Mouse (Mus musculus) stomach, embryonic 16.5 days (tissue): ENCODE results near the gene Rps13. TPM values are rescaled to one million over a fixed set of nuclear protein-coding genes. Genes with fewer than 3 reads are reported as not detected.

ENCODE experiments used
- ATAC-seq: fragments of 200-750 bp; cut with Nextera tagmentation; 2 replicates; pipeline ENCODE4 v1.8.0; 2017; ENCODE audit warnings: moderate number of reproducible peaks, moderate TSS enrichment; ENCODE audit not compliant: insufficient read depth, low FRiP score
- H3K27ac ChIP-seq: fragments of 300-500 bp; sonication (generic); 2 replicates; pipeline ENCODE4 v1.5.1; 2014; ENCODE audit warnings: low read length
- H3K27me3 ChIP-seq: fragments of 300-500 bp; sonication (generic); 2 replicates; pipeline ENCODE4 v1.6.1; 2014; ENCODE audit warnings: low read length, control low read depth, mixed read lengths; ENCODE audit not compliant: control insufficient read depth, insufficient read depth
- H3K36me3 ChIP-seq: fragments of 300-500 bp; sonication (generic); 2 replicates; pipeline ENCODE4 v1.6.1; 2014; ENCODE audit warnings: low read length; ENCODE audit not compliant: control insufficient read depth, insufficient read depth
- H3K4me1 ChIP-seq: fragments of 300-500 bp; sonication (generic); 2 replicates; pipeline ENCODE4 v1.6.1; 2014; ENCODE audit warnings: low read length, control low read depth, mixed read lengths; ENCODE audit not compliant: control insufficient read depth, insufficient read depth
- H3K4me2 ChIP-seq: fragments of 300-500 bp; sonication (generic); 2 replicates; pipeline ENCODE4 v1.6.1; 2014; ENCODE audit warnings: low read depth, low read length, mixed read lengths
- H3K4me3 ChIP-seq: fragments of 300-500 bp; sonication (generic); replicated peaks from 2 replicates; pipeline ENCODE4 v1.5.1; 2014; ENCODE audit warnings: mild to moderate bottlenecking, low read length
- H3K9ac ChIP-seq: fragments of 300-500 bp; sonication (generic); 2 replicates; pipeline ENCODE4 v1.6.1; 2014; ENCODE audit warnings: low read length
- H3K9me3 ChIP-seq: fragments of 300-500 bp; sonication (generic); replicated peaks from 2 replicates; pipeline ENCODE4 v1.6.1; 2016; ENCODE audit warnings: low read length, control low read depth; ENCODE audit not compliant: control insufficient read depth
- WGBS: fragments of 180-500 bp; shearing (Covaris S2); extraction: QIAGEN DNeasy Blood & Tissue Kit; methylation state at CpG from one replicate; pipeline ENCODE4 v1.1.7; 2014; 5-methylcytosine and 5-hydroxymethylcytosine counted together
- polyA plus RNA-seq: library from polyadenylated mRNA; unstranded; fragments of >200 nt; fragmentation: Nextera tagmentation; extraction: Ambion mirVana; gene quantifications from 2 replicates; pipeline ENCODE4 v1.2.1, GENCODE M21; 2015

The Rps13 gene
- polyA plus RNA-seq, 1 experiment from 2014 or later: 713 TPM

- Histone ChIP-seq H3K9ac (no peak overlapping the region), H3K9me3 (no peaks in the 10 kb centered on the region), H3K4me1 (peaks cover 38% of the 10 kb centered on the region), H3K4me2 (peak overlapping the region; percentile 36), H3K4me3 (no peak overlapping the region), H3K27ac (peak overlapping the region; percentile 89), H3K27me3 (no peaks in the 10 kb centered on the region), H3K36me3 (no peaks in the 10 kb centered on the region)
- peak; percentile 41 for ATAC-seq
- WGBS: 60% methylated on average over 12 of the region's 12 CpGs
Measured at GRCm38 (mm10) chr7:116286173-116286572, 47.8 kb downstream of the Rps13 start.

GRCm38 (mm10) chr7:116285216-116285615 lies 48.8 kb downstream of the Rps13 start:
- Histone ChIP-seq H3K27ac (no peak overlapping the region), H3K9me3 (no peaks in the 10 kb centered on the region), H3K4me1 (peaks cover 38% of the 10 kb centered on the region), H3K27me3 (no peaks in the 10 kb centered on the region), H3K9ac (no peak overlapping the region; the same call in 1 of the 2 replicates), H3K4me3 (no peak overlapping the region), H3K4me2 (no peak overlapping the region), H3K36me3 (no peaks in the 10 kb centered on the region)
- WGBS: 63% methylated on average over 1 of the region's 1 CpGs
- no peak for ATAC-seq

GRCm38 (mm10) chr7:116282755-116283154 lies 51.2 kb downstream of the Rps13 start:
- no peak overlapping the region for H3K4me3 ChIP-seq
- H3K4me1 ChIP-seq: peaks cover 33% of the 10 kb centered on the region
- H3K27me3 ChIP-seq: no peaks in the 10 kb centered on the region
- no peak overlapping the region for H3K4me2 ChIP-seq
- H3K9ac ChIP-seq: no peak overlapping the region
- H3K9me3 ChIP-seq: no peaks in the 10 kb centered on the region
- 39% methylated on average over 11 of the region's 11 CpGs for whole genome bisulfite sequencing
- ATAC-seq: no peak
- no peak overlapping the region for H3K27ac ChIP-seq
- H3K36me3 ChIP-seq: no peaks in the 10 kb centered on the region

Other genes starting within 250 kb of the Rps13 start
- 0.62 and 1.9 TPM in 2 replicates for gene Gm4353, start 249.6 kb downstream of the Rps13 start, polyA plus RNA-seq
- 19.9 and 21.5 TPM in 2 replicates for gene Plekha7, start 25.8 kb downstream of the Rps13 start, polyA plus RNA-seq
- 28.7 and 29.3 TPM in 2 replicates for gene Pik3c2a, start 109.3 kb upstream of the Rps13 start, polyA plus RNA-seq
- gene Nucb2, start 170.2 kb upstream of the Rps13 start, polyA plus RNA-seq: 36.4 and 40.2 TPM in 2 replicates